Mouse (Mus musculus) Muller cell, postnatal 12 days (primary cell): ENCODE measurements around the gene Map3k12.

Source experiments
- DNase-seq: peaks from one replicate; pipeline ENCODE4 v3.0.0-alpha.2; 2015; ENCODE audit errors: inconsistent ontology term

The Map3k12 gene

DNA sequence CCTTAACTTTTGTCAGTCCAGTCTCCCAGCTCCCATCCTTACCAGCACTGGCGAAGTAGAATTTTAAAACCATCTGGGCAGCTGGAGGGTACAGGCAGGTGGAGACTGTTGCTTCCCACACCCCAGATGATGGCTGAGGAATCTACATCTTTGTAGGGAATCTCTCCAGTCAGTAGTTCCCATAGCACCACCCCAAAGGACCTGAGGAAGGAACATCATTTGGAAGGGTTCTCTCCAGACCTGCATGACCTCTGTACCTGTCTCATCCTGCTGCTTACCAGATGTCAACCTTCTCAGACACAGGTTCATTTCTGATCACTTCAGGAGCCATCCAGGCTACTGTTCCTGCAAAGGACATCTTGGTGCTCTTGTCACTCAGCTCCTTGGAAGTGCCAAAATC, 13.4 kb downstream of the Map3k12 start, which contains the start of gene Gm10337:
Gene Gm10337 (plus strand): TSS at position 276 of the 400 bp plus-strand sequence.
- DNase-seq, result no peak

DNA sequence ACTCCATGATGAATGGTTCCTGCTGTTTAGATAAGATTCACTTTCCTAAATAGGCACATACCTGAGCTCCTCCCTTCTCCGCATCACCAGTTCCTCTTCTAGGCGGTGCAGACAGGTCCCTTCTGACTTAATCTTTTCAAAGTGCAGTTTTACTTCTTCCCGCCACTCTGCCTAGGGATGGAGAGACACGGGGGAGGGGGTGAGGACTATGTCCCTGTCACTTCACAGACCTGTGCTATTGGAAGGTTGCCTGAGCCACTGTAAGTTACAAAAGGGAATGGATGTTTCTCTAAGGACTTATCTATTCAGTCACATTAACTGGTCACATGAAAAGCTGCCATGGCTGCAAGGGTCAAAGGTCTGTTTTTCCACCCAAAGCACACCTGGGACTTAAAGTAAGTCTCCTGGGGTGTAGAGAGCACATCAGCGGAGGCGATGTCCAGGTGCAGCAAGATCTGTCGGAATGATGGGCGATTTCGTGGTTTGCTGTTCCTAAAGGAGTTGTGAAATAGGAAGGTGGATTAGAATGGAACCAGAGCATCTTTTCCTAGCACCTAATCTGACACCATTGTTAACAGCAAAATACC, 14.5 kb downstream of the Map3k12 start:
- no peak for DNase-seq

DNA sequence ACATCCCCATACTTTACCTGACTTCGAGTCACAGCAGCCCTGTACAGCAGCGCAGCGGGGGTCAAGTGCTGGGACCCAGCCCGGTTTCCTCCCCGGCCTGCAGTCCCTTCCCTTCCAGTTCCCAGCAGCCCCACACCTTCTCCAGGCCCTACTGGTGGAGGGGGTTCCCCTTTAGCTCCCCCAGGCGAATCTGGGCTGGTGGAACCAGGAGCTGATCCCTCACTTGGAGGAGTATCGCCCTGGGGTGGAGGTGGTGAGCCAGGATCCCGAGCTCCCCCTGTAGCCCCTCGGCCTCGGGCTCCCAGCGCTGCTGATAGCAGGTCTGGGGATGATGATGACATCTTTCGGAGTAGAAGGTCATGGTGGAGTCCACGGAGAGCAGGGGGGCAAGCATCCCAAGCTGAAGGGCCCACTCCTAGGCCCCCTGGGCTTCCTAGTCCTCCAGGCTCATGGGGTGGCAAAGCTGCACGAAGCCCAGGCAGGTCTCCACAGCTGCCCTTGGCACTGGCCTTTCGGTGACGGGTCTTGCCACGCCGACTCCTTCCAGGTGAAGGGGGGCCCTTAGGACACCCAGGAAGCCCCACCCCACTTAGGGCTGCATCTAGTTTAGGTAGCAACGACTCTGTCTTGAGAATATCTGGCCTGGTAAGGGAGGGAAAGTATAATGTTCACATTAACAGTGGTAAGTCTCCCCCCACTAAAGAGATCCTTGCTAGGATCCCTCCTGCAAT, 15.6 kb downstream of the Map3k12 start:
- DNase-seq, result no peak

DNA sequence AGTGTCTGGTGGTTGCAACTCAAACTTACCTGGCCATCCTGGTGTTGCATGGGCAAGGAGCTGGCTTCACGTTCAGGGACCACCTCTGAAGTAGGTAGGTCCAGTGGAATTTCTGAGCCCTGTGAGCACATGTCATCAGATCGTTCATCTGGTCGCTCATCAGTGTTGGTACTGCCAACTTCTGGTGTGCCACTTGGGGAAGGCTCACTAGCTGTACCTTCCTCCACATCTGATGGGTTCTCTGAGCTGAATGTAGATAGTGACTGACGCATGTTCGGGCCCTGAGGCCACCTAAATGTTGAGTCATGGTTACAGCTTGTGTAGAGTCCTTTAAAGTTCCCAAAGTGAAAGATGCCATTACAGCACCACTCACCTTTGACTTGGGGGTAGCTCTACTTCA, 16.4 kb downstream of the Map3k12 start:
- DNase-seq, result no peak

DNA sequence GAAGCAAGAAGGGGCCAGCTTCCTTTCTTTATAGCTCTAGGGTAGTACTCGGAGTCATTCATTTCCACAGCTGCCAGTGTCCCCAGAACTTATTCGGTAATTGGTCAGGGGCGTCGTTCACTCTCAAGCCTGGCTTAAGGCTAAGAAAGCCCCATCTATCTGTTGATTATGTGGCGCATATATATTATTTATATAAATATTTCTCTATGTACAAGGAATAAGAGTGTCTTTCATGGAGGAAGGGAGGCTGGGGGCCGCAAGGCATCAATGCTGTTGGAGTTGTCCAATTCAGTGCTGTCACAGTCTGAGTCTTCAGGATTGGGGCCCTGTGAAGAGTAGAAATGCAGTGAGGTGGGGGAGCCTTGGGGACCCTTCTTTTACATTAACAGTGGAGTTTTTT, 17.0 kb downstream of the Map3k12 start:
- no peak for DNase-seq

DNA sequence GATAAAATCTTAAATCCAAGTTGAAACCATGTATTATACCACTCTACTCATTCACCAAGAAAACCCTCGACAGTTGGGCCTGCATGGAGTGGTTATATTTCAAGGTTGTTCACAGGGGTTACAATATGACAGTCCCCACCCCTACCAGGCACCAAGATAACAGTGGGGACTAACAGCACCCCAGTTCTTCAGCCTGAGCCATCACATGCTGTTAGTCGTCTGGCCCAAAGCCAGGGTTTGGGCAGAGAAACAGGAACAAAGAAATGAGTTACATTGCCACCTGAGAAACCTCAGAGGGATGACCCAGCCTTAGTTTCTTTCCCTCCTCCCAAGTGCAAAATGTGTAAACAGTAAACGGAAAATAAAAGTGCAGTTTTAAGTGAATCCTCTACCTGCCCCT, 17.5 kb downstream of the Map3k12 start:
- no peak for DNase-seq

DNA sequence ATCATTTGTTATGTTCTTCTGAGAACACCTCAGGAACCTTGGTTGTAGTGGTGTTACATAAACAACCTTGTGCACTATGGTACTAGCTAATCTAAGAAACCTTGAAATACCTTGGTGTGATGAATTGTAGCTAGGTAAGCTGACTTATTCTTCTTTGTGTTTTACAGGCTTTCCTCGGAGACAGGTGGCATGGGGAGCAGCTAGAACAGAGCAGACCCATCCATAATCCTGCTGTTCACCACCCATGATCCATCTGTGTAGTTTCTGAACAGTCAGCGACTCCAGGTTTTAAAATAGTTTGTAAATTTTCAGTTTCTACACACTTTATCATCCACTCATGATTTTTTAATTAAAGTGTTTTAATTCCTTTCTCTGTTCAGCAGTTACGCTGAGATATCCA, 18.5 kb downstream of the Map3k12 start:
- no peak for DNase-seq

DNA sequence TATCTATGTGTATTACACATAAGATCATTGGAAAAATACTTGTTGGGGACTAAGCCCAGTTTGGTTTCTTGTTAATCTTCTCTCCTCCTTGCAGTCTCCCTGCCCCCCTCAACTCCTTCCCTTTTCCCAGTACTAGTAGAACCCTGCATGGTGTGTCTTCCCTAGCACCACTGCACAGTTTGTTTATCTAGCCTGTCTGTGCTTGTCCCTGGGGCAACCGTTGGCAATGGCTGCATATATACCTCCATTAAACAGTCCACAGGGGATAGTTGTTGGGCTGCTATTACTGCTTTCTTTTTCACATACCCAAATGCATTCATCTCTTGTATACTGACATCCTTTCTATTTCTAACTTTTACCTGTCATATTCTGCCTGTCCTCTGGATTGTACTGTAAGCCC, 29.2 kb downstream of the Map3k12 start:
- DNase-seq, result no peak

DNA sequence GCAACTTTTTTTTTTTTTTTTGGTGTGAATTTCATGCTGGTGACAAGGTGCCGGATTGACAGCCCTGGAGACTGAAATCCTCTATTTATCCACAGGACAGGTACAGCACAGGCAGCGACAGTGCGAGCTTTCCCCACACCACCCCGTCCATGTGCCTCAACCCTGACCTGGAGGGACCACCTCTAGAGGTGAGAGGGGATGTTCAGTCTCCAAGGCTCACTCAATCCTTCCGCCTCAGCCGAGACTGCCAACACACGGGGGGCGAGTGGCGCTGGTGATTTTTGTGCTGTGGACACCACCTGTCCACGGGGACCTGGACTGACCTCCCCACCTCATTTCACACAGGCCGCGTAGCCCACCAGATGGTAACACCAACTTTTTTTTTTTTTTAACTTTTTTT, 31.0 kb downstream of the Map3k12 start:
- DNase-seq, result no peak

DNA sequence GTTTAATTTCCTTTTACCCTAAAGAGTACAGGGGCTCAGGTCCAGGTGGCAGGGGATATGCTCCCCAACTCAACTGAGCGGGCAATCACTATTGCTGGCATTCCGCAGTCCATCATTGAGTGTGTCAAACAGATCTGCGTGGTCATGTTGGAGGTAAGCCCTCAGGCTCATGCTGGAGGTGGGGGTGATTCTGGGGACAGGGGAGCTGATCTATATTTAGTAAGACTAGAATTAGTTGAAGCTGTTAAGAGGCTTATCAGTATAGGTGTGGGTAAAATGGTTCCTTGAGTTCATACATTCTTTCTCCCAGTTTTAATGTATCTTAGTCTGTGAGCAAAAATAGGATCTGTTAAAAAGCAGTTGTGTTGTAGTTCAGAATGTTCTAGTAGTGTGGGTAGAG, 33.7 kb downstream of the Map3k12 start:
- DNase-seq, result no peak

DNA sequence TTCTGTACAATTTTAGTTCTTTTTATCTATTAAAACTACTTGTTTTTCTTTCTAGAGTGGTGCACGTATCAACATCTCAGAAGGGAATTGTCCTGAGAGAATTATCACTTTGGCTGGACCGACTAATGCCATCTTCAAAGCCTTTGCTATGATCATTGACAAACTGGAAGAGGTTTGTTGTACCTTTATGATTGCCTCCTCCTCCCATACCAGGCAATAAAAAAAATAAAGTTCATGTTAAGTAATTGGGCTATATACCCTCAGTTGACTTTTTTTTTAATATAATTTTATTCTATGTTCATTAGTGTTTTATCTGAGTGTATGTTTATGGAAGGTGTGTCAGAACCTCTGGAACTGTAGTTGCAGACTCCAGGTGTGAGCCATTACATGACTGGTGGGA, 42.3 kb downstream of the Map3k12 start:
- DNase-seq, result no peak

DNA sequence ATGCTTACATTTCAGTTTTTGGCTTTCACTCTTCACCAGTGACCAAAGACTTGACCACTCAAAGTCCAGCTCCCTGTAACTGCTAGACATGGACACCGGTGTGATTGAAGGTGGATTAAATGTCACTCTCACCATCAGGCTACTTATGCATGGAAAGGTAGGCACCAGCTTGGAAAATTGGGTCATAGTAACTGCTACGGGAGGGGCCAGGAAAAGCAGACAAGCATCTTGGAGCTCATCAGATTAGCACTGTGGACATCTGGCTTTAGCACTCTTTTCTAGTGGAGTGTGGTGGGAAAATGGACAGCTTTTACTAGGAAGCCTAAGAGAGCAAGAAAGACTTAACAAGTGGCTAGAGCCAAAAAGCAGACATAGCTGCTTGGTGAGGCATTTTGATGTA, 43.6 kb downstream of the Map3k12 start:
- no peak for DNase-seq

DNA sequence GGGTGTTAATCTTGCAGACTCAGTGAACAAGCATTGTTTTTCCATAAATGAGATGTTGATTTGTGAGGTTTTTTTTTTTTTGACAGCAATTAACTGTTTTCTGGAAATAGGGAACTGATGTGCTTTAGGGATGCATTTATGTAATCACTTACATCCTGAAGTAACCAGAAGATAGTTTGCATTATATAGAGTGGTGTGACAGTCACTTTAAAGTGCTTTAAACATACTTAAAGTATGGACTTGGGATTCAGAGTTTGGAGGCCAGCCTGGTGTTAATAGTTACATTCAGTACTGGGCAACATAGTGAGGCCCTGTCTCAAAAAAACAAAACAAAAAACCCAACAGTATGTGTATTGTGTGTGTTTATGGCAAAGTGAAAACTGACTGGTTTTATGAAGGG, 45.1 kb downstream of the Map3k12 start:
- DNase-seq, result no peak

DNA sequence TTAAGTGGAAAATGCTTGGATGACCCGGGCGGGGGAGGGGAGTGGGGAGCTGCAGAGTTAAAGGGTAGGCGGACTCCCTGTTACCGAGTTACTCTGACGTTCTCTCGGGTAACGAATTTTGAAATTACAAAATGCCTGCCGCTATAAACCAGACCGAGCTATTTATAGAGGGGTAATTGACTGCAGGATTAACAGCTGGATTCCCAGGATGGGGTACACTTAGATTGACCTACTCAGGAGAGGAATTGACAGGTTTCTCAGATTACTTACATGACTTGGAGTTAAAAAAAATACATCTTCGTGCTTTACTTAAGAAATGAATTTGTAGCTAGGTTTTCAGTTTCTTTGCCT, 45.6 kb downstream of the Map3k12 start:
- DNase-seq, result no peak

DNA sequence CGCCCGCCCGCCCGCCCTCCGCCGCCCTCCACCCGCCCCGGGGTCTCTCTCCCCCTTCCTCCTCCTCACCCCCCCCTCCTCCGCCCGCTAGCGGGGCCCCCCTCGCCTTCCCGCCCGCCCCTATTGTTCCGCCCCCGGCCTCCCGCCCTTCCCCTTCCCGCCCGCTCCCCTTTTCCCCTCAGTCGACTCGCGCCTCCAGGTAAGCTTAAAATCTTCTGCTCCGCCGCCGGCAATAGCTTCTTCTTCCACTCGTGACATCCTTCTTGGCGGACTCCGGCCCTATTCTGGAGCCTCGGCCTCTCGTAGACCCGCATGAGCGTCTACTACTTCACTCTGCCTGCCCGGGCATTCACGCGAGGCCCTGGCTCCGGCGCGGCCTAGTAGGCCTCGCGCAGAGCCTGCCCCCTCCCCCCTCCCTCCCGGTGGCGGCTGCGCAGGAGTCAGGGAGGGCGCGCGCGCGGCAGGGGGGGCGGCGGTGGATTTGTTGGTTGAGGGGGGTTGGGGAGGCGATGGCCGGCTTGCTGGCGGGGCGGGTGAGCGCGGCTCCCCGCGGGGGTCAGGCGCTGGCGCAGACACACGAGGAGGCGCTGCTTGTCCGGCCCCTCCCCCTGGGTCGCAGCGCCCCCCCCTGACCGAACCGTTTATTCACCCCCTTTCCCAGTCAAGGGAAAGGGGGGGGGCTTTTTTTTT, 46.1 kb downstream of the Map3k12 start:
- DNase-seq, result peak; percentile 95

DNA sequence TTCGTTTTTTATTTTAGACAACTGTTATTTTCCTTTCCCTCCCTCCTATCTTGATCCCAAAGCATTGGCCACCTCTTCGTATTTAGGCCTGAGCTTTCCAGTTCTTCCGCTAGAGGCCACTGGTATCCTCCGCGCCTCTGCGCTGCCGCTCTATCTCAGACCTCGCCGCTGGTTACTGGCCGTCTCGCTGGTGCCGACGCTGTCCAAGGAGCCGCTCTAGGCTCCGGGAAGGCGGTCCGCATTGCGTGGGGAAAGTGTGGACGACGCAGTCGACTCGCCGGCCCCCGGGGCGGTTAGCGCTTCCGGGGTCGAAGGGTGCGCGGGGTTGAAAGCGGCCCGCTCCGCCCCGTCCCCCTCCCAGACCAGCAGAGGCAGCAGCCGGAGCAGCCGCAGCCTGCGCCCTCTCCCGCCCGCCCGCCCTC, 46.7 kb downstream of the Map3k12 start, which contains the start of gene Pcbp2:
Gene Pcbp2 (plus strand): TSS at position 357 of the 422 bp plus-strand sequence.
- DNase-seq, result peak; percentile 99

DNA sequence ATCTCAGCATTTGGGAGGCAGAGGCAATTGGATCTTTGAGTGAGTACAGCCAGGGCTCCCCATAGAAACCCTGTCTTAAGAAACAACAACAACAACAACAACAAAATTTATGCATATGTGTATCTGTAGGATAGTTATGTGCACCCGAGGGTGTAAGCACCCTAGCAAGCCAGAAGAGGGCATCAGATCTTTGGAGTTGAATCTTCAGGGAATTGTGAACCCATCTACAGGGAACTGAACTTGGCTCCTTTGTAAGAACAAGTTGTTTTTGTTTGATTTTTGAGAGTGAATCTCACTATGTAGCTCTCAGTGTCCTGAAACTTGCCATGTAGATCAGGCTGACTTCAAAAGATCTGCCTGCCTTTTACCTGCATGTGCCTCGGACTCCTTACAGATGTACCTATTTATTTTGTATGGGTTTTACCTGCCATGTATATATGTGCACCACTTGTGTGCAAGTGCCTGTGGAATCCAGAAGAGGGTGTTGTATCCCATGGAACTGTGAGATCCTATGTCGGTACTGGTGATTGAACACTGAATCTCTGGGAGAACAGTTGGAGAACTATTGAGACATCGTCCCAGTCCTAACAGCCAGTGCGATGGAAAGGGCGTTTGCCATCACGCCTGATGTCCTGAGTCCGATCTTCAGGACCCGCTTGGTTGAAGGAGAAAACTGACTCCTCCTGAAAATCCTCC, 48.0 kb downstream of the Map3k12 start:
- no peak for DNase-seq

DNA sequence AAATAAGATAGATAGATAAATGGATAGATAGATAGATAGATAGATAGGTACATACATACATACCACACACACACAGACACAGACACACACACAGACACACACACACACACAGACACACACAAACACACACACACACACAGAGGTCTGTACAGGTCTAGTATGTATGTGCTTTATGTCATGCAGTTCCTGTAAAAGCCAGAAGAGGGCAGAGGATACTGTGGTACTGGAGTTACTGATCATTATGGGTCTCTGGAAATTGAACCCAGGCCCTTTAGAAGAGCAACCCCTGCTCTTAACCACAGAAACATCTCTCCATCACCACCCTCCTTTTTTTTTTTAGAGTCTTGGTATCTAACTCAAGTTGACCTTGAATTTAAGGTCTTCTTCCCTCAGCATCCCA, 53.2 kb downstream of the Map3k12 start:
- DNase-seq, result no peak

DNA sequence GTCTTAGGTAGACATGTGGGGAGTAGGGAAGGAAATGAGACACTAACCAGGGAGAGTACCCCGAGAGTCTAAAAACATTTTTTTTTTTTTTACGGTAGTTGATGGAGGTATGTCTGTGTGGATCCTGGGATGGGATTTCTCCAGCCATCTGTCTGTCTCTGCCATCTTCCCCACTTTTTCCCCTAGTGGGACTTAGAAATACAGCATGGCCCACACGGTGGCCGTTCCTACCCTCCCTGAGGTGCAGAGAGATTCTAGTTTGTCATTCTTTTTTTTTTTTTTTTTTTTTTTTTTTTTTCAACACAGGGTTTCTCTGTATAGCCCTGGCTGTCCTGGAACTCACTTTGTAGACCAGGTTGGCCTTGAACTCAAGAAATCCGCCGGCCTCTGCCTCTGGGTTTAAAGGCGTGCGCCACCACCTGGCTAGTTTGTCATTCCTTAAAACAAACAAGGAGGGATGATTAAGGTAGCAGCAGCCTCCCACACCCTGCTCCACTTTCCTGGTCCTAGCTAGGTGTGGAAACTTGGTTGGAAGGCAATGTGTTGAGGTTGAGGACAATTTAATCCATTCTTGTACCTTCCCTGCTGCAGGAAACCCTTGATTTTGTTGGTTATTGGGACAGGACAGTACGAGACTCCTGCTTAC, 55.3 kb downstream of the Map3k12 start:
- no peak for DNase-seq

DNA sequence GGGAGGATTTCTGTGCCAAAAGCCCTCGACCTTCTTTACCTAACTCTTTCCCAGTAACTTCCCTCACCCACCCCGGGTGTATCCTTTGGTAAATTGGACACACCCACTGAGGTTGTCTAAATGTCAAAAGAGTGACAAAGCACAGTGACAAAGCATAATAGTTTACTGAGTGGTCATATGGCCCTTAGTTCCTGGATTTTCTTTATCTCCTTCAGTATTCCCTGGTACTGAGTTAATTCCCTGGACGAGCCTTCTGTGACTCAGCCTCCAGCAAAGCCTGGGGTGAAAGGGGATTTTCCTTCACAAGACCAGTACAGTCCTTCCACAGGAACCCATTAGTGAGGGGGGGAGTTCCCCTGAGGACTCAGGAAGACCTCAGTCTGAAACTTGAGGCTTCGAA, 55.9 kb downstream of the Map3k12 start:
- DNase-seq, result no peak

DNA sequence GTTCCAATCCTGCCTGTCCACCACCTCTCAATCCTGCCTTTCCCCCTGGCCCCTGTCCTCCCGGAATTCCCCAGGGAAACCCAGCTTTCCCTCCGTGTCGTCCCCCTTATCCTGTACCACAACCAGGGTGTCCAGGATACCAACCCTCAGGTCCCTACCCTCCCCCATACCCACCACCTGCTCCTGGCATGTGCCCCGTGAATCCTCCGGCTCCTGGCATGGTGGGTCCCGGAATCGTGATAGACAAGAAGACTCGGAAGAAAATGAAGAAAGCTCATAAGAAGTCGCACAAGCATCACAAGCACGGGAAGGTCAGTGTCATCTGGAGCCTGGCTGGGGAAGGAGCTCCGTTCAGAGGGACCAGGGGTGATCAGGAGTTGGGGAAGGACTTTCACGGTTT, 56.5 kb downstream of the Map3k12 start:
- DNase-seq, result no peak

DNA sequence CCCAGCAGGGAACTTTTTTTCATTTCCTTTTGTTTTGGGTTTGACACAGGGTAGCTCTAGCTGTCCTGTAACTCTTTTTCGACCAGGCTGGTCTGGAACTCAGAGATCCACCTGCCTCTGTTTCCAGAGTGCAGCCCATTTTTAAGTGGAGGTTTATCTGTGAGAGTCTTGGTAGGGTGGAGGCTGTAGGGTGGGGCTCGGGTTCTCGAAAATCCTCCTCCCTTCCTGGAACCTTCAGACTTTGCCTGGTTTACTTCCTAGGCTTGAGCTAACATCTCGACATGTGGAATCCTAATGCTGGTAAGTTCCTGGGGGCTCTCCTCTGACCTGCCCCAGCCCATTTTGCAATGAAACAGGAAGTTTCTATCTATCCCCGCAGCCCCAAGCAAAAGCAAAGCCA, 57.0 kb downstream of the Map3k12 start:
- no peak for DNase-seq
